Mouse (Mus musculus) gastrocnemius, postnatal 25 days (tissue): Measurements from ENCODE around the gene Taldo1. TPM values are rescaled to one million over a fixed set of nuclear protein-coding genes. Genes with fewer than 3 reads are reported as not detected.
"Not testable (repeated sequence)": the region's sequence is repeated elsewhere in the genome, so short reads cannot be mapped to it uniquely, and the experiment has no call there.

ENCODE experiments used
- DNase-seq: peaks from one replicate; pipeline ENCODE4 v3.0.0; 2022
- total RNA-seq, 2 experiments: library from RNA; stranded (reverse); gene quantifications; 1 replicate in 1 of 2; 2 replicates in 1 of 2; pipeline ENCODE4 v1.2.3; 2021

The Taldo1 gene
- total RNA-seq, 2 experiments from 2014 or later, result 78.9 to 91.3 TPM

GRCm38 (mm10) chr7:141439140-141439679 lies 47.2 kb downstream of the Taldo1 start:
- DNase-seq, result no peak

GRCm38 (mm10) chr7:141439811-141440210 lies 47.8 kb downstream of the Taldo1 start:
- DNase-seq, result no peak

DNA sequence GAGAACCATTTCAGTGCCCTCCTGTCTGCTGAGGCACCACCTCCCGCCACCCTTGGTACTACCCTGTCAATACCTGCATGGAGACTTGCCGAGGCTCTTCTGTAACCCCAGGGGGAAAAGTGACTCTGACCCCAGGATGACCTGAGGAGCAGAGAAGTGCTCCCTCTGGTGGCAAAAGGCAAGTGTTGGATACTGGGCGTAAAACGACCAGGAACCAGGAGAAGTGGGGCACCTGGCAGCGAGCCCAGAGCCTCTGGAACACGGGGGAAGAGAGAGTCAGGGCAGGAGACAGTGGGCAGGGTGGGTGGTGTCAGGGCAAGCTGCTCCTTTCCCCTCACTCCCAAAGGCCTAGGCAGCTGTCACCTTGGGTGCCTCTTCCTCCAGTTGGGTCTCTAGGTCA lies 48.6 kb downstream of the Taldo1 start:
- peak; percentile 52 for DNase-seq

- DNase-seq, result no peak
Observed at GRCm38 (mm10) chr7:141441460-141441859, 49.5 kb downstream of the Taldo1 start.

DNA sequence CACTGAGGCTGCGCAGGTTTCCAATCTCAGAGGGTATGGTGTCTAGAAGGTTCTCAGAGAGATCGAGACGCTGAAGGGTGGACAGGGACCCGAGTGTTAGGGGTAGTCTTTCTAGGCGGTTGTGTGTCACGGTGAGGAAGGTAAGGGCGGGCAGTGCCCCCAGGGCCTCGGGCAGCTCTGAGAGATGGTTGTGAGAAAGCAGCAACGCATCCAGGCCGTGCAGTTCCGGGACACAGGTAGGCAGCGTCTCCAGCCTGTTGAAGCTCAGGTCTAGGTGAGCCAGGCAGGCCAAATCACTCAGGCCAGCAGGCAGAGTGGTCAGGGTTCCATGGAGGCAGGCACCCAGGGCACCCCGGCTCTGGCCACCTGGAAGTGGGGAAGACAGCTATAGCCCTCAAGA lies 50.2 kb downstream of the Taldo1 start:
- no peak for DNase-seq

- no peak for DNase-seq
Observed at GRCm38 (mm10) chr7:141443081-141443821, 51.3 kb downstream of the Taldo1 start.

DNA sequence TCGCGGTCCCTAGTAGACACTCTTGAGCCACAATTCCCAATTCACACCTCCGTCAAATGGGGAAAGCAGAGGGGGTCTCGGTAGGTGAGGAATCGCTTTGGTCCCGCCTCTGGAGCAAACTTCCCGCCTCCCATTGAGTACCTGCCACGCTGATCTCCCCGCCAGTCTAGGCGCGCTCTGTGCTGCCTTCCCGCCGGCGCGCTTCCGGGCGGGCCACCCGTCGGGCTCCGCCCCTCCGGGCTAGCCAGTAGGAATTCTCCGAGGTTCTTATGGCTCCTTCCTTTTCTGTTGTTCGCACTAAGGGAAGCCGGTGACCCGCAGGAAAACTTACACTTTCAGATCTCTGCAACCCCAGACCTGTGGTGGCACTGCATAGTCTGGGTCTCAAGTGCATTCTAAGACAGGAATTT lies 51.8 kb downstream of the Taldo1 start, which contains the start of gene Pidd1:
Pidd1 (minus strand) TSS at position 198 of the 410 bp plus-strand sequence.
- peak; percentile 59 for DNase-seq

- DNase-seq, result not testable (repeated sequence)
Observed at GRCm38 (mm10) chr7:141446374-141446773, 54.4 kb downstream of the Taldo1 start.

DNA sequence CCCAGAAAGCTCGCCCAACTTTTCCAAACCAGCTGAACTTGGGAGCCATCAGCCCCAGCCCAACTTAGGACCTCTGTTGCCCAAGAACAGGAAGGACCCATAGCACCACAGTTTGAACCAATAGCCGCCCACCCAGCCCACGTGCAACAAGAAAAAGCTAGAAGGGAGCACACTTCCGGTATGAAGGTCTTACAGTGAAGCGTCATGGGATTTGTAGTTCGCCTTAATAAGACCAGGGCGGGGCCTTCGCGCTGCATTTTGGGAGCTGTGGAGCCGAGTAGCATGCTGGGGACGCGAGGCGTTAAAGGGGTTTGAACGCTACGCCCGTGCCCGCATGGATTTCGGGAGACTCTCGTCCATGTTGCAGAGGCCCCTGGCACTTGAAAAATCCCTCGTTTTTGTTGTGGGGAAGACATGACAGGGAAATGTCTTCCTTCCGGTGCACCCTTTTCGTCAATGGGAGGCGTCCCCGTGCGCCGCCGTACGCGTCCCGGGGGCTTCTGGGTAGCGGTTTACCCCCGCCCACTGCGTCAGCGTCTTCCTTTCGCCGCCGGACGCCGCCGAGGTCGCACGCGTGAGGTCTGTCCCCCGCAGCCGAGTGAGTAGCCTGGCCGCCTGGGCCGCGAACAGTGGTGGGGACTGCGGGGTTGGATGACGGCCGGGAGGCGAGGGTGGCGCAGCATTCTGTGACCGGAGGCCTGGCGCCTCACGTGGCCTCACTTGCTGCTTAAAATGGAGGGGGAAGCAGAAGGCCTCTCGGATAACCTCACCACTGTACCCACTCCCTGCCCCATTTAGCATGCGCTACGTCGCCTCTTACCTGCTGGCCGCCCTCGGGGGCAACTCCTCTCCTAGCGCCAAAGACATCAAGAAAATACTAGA lies 55.4 kb downstream of the Taldo1 start, which contains the start of gene Rplp2:
Rplp2 (plus strand) TSS at position 261 of the 882 bp plus-strand sequence.
- peak; percentile 93 for DNase-seq

DNA sequence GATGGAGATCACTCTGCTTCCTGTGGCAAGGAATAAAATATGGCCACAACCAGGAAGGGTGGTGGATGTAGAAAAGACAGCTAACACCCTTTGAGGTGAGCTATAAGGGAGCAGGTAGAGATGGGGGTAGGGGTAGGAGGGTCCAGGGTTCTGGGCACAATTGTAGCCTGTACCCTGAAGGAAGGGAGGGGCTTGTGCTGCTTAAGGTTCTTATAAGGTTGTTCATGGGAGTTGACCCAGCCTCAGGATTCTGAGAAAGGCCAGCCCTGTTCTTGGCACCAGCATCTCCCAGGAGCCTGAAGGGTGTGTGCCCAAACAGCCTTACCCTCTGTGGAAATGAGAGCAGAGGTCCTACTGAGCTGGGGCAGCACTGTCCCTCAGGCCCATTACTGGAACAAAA lies 59.9 kb downstream of the Taldo1 start:
- DNase-seq, result no peak

Other genes starting within 250 kb of the Taldo1 start
- gene Rnh1, start 219.3 kb upstream of the Taldo1 start, total RNA-seq, result 10 to 100 TPM; 38.8 to 51.5 TPM
- gene Hras, start 198.2 kb upstream of the Taldo1 start, total RNA-seq, result 100 to 1,000 TPM; 150 TPM
- gene Lrrc56, start 198.0 kb upstream of the Taldo1 start, total RNA-seq, result 1 to 10 TPM; 1.4 to 2.5 TPM
- gene Lmntd2, start 178.1 kb upstream of the Taldo1 start, total RNA-seq, result not detected
- 1 to 10 TPM in 1 of 2 experiments, under 1 TPM in 1; 0.38 to 1.1 TPM for gene Rassf7, start 176.3 kb upstream of the Taldo1 start, total RNA-seq
- 10 to 100 TPM; 17.3 to 21.4 TPM for gene Phrf1, start 163.4 kb upstream of the Taldo1 start, total RNA-seq
- 1 to 10 TPM; 1.1 to 1.2 TPM for gene Irf7, start 125.7 kb upstream of the Taldo1 start, total RNA-seq
- gene Cdhr5, start 115.4 kb upstream of the Taldo1 start, total RNA-seq, result under 1 TPM; 0.16 to 0.28 TPM
- under 1 TPM in 1 of 2 experiments, not detected in 1; 0.56 TPM for gene Sct, start 113.1 kb upstream of the Taldo1 start, total RNA-seq
- gene Drd4, start 100.2 kb upstream of the Taldo1 start, total RNA-seq, result under 1 TPM in 1 of 2 experiments, not detected in 1; 0.23 TPM
- 10 to 100 TPM; 11.2 to 11.7 TPM for gene Deaf1, start 64.5 kb upstream of the Taldo1 start, total RNA-seq
- 10 to 100 TPM; 11.0 to 11.5 TPM for gene Tmem80, start 64.5 kb upstream of the Taldo1 start, total RNA-seq
- gene Eps8l2, start 53.3 kb upstream of the Taldo1 start, total RNA-seq, result 1 to 10 TPM; 1.5 to 2.1 TPM
- gene Gatd1, start 21.9 kb downstream of the Taldo1 start, total RNA-seq, result 1 to 10 TPM; 5.2 to 6.7 TPM
- gene Cend1, start 37.3 kb downstream of the Taldo1 start, total RNA-seq, result under 1 TPM; 0.38 to 0.75 TPM
- gene Slc25a22, start 45.7 kb downstream of the Taldo1 start, total RNA-seq, result 10 to 100 TPM; 17.1 to 32.9 TPM
- gene Pidd1, start 51.8 kb downstream of the Taldo1 start, total RNA-seq, result under 1 TPM; 0.18 to 0.75 TPM
- 100 to 1,000 TPM; 531 to 541 TPM for gene Rplp2, start 55.2 kb downstream of the Taldo1 start, total RNA-seq
- 100 to 1,000 TPM; 265 to 357 TPM for gene Pnpla2, start 63.0 kb downstream of the Taldo1 start, total RNA-seq
- gene Cracr2b, start 68.9 kb downstream of the Taldo1 start, total RNA-seq, result 1 to 10 TPM; 3.9 to 7.0 TPM
- 10 to 100 TPM; 67.7 to 87.4 TPM for gene Cd151, start 75.2 kb downstream of the Taldo1 start, total RNA-seq
- 10 to 100 TPM; 55.2 to 56.0 TPM for gene Polr2l, start 82.9 kb downstream of the Taldo1 start, total RNA-seq
- 10 to 100 TPM in 1 of 2 experiments, 1 to 10 TPM in 1; 5.6 to 16.5 TPM for gene Tspan4, start 83.0 kb downstream of the Taldo1 start, total RNA-seq
- gene Chid1, start 147.7 kb downstream of the Taldo1 start, total RNA-seq, result 10 to 100 TPM; 14.5 to 18.4 TPM
- gene Ap2a2, start 170.0 kb downstream of the Taldo1 start, total RNA-seq, result 10 to 100 TPM; 42.9 to 45.5 TPM